Mouse (Mus musculus): ENCODE measurements around the gene Capn1. TPM values are rescaled to one million over a fixed set of nuclear protein-coding genes. Genes with fewer than 3 reads are reported as not detected.

The Capn1 gene
- 53.1 TPM for polyA plus RNA-seq (2017; shearing (Covaris generic))

DNA sequence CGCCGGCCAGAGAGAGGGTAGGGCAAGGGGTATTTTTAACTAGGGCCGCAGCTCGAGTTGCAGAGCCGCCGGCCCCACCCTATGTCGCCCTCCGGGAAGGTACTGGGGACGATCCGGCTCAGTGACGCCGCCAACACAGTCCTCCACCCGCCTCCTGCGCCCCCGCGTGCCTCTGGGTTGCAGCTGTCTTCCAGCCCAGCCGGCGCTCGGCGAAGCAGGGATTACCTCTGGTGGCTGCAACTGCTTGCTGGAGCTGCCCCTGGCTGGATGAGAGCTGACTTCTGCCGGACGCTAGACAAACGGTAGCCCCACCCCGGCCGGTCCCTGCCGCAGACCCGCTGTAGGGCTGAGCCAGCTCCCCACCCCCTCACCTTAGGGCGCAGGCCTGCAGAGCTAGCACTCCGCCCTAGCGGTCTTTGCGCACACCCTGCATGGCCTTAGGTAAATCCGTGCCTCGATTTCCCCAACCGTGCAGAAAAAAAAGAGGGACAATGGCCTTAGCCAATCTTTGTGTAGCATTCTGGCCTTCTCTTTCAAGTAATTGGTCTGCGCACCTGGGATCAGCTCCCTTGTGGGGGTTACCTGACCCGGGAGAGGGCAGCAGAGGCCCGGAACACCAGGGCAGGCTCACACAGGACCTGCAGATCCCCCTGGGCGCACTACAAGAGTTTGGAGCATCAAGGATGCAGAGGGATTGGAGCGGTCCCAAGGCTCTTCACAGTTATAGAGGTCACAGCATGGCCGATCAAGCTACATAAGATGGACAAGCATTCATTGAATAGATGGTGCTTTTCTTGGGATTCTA, at the start of gene Capn1:
Capn1 (minus strand) TSS at position 387 of the 805 bp plus-strand sequence.

DNA sequence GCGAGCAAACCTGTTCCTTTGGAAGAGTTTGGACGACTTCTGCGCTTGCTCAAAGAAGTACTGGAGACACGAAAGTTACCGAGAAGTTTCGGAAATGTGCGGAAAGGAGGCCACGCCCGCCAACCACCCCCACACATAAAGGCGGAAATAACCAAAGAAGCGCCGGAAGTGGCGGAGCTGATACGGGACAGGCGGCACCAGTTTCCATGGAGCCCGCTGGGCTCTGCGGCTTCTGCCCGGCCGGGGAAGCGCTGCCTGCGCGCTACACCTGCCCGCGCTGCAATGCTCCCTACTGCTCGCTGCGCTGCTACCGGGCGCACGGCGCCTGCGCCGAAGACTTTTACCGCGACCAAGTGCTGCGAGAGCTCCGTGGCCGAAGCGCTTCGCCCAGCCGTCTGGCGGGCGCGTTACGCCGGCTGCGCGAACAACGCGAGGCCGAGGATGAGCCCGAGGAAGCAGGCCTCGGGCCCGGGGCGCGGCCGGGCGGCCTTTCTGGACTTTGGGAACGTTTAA, 45.4 kb upstream of the Capn1 start, which contains the start of gene Znhit2:
Znhit2 (plus strand) TSS at position 172 of the 513 bp plus-strand sequence.

DNA sequence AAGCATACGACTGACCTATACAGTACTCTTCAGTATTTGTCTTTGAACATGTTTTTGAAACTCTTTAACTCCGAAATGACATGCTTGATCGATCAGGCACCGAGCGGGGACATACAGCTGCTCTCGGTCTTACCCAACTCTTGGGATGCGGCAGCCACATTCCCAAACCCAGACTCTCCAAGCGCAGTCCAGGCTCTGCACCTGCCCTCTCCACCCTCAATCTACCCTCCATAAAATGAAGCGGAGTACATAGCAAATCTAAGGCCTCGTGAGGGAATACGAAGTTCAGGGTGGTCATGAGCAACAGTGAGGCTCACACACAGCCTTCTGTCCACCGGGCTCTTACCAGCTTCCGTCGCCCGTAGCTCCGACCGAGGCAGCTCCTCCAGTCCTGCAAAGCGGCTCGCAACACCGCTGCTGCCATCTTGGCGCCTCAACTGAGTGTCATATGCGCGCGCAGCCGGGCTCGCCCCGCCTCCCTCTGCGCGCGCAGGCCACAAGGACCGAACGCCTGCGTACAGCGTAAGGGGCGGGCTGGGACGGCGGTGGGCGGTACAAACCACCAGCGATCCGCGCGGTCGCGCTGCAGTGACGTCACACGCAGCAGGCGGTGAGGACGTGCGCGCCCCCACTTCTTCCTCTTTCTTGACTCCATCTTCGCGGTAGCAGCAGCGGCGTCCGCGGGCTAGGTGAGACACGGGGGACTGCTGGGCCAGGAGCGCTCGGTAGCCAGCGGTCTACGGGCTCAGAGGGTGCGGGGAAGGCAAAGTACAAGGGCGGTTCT, 41.8 kb upstream of the Capn1 start, which contains the start of the genes Mrpl49 and Fau:
Mrpl49 (minus strand) TSS at position 473 of the 784 bp plus-strand sequence.
Fau (plus strand) TSS at position 532 of the 784 bp plus-strand sequence.

DNA sequence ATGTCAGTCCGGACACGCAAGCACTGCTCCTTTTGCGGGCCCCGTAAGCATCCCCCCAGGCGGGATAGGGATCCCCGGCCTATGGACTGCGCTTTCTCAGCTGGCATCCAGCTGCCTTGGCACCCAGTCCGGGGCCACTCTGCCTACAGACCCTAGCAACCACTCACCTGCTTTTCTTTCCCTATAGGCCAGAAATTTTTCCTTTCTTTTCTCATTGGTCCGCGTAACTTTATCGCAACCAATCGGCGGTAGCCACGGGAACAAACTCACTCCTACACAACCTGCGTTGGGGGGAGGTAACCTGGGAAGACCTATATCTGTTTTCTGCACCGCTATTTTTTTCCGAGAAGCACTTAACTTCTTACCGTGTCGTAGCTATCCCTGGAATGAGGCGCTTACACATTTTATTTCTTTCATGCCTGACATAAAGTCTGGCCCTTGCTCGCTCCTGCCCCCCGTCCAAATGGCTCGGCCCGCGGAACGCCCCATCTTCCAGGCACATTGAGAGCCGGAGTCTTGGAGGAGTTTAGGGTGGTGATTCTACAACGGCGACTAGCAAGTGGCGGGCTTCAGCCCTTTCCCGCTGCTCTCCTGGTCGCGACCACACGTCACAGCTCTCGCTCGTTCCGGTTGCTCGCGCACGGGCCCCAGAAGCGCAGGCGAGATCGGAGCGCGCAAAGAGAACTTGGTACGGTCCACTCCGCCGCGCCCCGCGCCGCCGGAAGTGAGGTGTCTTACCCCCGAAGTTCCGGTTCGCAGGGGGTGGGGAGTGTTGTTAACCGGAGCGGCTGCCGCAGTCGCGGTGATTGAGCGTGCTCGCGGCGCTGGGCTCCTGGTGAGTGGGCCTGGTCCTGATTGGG, 30.8 kb upstream of the Capn1 start, which contains the start of gene Syvn1:
Syvn1 (plus strand) TSS at position 283 of the 860 bp plus-strand sequence.

DNA sequence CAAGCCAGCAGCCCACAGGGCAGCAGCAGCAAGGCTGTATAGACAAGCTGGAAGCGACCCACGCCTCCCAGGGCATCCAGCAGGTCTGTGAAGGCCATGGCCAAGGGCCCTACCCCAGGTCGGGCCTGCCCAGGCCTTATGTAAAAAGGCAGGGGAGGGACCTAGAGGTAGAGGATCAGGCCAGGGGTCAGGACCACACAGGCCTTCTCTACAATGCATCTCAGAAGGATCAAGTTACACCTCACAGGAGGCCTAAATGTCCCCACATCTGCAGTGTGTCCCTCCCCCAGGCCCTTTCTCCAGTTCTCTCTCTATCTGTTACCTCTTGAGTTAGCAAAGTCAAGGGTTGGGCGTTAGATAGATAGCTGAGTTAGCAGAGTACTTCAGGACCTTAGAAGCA, 29.7 kb downstream of the Capn1 start, which contains the start of gene Slc22a20:
Slc22a20 (minus strand) TSS at position 101 of the 400 bp plus-strand sequence.

DNA sequence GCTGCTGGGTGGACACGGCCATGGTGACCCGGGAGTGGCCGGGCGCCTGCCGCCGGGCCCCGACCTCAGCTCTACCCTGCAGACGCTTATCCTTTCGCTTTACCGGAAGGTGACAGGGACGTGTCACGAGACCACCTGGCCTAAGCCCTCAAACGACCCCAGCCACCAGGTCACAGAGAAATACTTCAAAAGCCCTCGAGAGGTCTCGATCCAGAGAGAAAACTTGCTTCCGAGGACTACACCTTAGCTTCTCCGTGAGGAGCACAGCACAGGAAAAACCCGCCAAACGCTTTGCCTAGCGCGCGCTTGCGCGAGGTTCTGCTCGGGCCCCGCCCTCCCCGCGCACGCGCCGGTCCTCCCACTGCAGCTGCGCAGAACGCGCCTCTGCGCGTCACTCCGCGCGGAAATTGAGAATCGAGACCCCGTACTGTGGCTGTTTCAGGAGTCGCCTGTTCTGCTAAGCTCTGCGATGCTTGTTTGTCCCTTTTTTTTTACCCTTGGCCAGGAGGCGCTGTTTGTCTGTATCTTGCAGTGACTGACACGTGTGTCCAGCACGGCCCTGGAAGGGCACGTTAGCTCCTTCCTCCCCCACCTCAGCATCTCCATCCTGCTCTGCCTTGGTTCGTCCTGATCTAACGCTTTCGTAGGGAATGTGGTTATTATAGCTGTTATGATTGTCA, 51.7 kb downstream of the Capn1 start, which contains the start of gene Pola2:
Pola2 (minus strand) TSS at position 320 of the 680 bp plus-strand sequence.

Other genes with a start within 250 kb of the Capn1 start
- 65.2 TPM for gene Scyl1, start 244.5 kb downstream of the Capn1 start, polyA plus RNA-seq (2017; shearing (Covaris generic))
- 168 TPM for gene Frmd8, start 140.6 kb downstream of the Capn1 start, polyA plus RNA-seq (2017; shearing (Covaris generic))
- gene Slc25a45, start 138.1 kb downstream of the Capn1 start, polyA plus RNA-seq (2017; shearing (Covaris generic)) = 15.7 TPM
- gene Tigd3, start 121.7 kb downstream of the Capn1 start, polyA plus RNA-seq (2017; shearing (Covaris generic)) = 0.55 TPM
- gene Dpf2, start 102.9 kb downstream of the Capn1 start, polyA plus RNA-seq (2017; shearing (Covaris generic)) = 128 TPM
- 0.14 TPM for gene Cdc42ep2, start 91.1 kb downstream of the Capn1 start, polyA plus RNA-seq (2017; shearing (Covaris generic))
- 51.0 TPM for gene Pola2, start 51.7 kb downstream of the Capn1 start, polyA plus RNA-seq (2017; shearing (Covaris generic))
- not detected for gene Slc22a20, start 29.8 kb downstream of the Capn1 start, polyA plus RNA-seq (2017; shearing (Covaris generic))
- gene Syvn1, start 30.7 kb upstream of the Capn1 start, polyA plus RNA-seq (2017; shearing (Covaris generic)) = 69.3 TPM
- 37.0 TPM for gene Mrpl49, start 41.9 kb upstream of the Capn1 start, polyA plus RNA-seq (2017; shearing (Covaris generic))
- 1,034 TPM for gene Fau, start 41.9 kb upstream of the Capn1 start, polyA plus RNA-seq (2017; shearing (Covaris generic))
- gene Znhit2, start 45.3 kb upstream of the Capn1 start, polyA plus RNA-seq (2017; shearing (Covaris generic)) = 20.1 TPM
- 15.6 TPM for gene Tm7sf2, start 52.5 kb upstream of the Capn1 start, polyA plus RNA-seq (2017; shearing (Covaris generic))
- 109 TPM for gene Vps51, start 61.3 kb upstream of the Capn1 start, polyA plus RNA-seq (2017; shearing (Covaris generic))
- gene Tmem262, start 64.1 kb upstream of the Capn1 start, polyA plus RNA-seq (2017; shearing (Covaris generic)) = not detected
- 0.80 TPM for gene Gm28374, start 66.4 kb upstream of the Capn1 start, polyA plus RNA-seq (2017; shearing (Covaris generic))
- gene Zfpl1, start 69.1 kb upstream of the Capn1 start, polyA plus RNA-seq (2017; shearing (Covaris generic)) = 27.6 TPM
- 0.58 TPM for gene Cdca5, start 69.1 kb upstream of the Capn1 start, polyA plus RNA-seq (2017; shearing (Covaris generic))
- not detected for gene AC131692.1, start 78.5 kb upstream of the Capn1 start, polyA plus RNA-seq (2017; shearing (Covaris generic))
- not detected for gene Naaladl1, start 89.9 kb upstream of the Capn1 start, polyA plus RNA-seq (2017; shearing (Covaris generic))
- 13.0 TPM for gene Sac3d1, start 102.8 kb upstream of the Capn1 start, polyA plus RNA-seq (2017; shearing (Covaris generic))
- gene Snx15, start 112.4 kb upstream of the Capn1 start, polyA plus RNA-seq (2017; shearing (Covaris generic)) = 41.7 TPM
- gene Batf2, start 125.1 kb upstream of the Capn1 start, polyA plus RNA-seq (2017; shearing (Covaris generic)) = not detected
- 23.4 TPM for gene Arl2, start 125.7 kb upstream of the Capn1 start, polyA plus RNA-seq (2017; shearing (Covaris generic))
- gene Majin, start 168.5 kb upstream of the Capn1 start, polyA plus RNA-seq (2017; shearing (Covaris generic)) = not detected
- not detected for gene Gpha2, start 210.5 kb upstream of the Capn1 start, polyA plus RNA-seq (2017; shearing (Covaris generic))
- gene Ppp2r5b, start 220.0 kb upstream of the Capn1 start, polyA plus RNA-seq (2017; shearing (Covaris generic)) = 22.5 TPM
- gene Atg2a, start 225.8 kb upstream of the Capn1 start, polyA plus RNA-seq (2017; shearing (Covaris generic)) = 91.9 TPM

Data from naive thymus-derived CD4-positive, alpha-beta T cell, adult 5 months (primary cell).